Mouse (Mus musculus) stomach, embryonic 14.5 days (tissue): ENCODE data around the gene Hbq1b. TPM values are rescaled to one million over a fixed set of nuclear protein-coding genes. Genes with fewer than 3 reads are reported as not detected.
"Not testable (repeated sequence)": the region's sequence is repeated elsewhere in the genome, so short reads cannot be mapped to it uniquely, and the experiment has no call there.

Source experiments
- ATAC-seq: fragments of 200-750 bp; cut with Nextera tagmentation; 2 replicates; pipeline ENCODE4 v1.8.0; 2017; ENCODE audit warnings: low read depth, moderate TSS enrichment; ENCODE audit not compliant: insufficient number of reproducible peaks, insufficient read depth, low FRiP score
- H3K27ac ChIP-seq: fragments of 300-500 bp; sonication (generic); 2 replicates; pipeline ENCODE4 v1.5.1; 2014; ENCODE audit warnings: mild to moderate bottlenecking, low read length, moderate library complexity, mixed read lengths
- H3K27me3 ChIP-seq: fragments of 300-500 bp; sonication (generic); 2 replicates; pipeline ENCODE4 v1.6.1; 2014; ENCODE audit warnings: low read length, control low read depth, mixed read lengths; ENCODE audit not compliant: control insufficient read depth, insufficient read depth
- H3K36me3 ChIP-seq: fragments of 300-500 bp; sonication (generic); 2 replicates; pipeline ENCODE4 v1.6.1; 2014; ENCODE audit warnings: mild to moderate bottlenecking, control low read depth, low read length, moderate library complexity, mixed read lengths; ENCODE audit not compliant: control insufficient read depth, insufficient read depth
- H3K4me1 ChIP-seq: fragments of 300-500 bp; sonication (generic); 2 replicates; pipeline ENCODE4 v1.6.1; 2014; ENCODE audit warnings: low read length, control low read depth, mixed read lengths; ENCODE audit not compliant: control insufficient read depth, insufficient read depth
- H3K4me2 ChIP-seq: fragments of 300-500 bp; sonication (generic); replicated peaks from 2 replicates; pipeline ENCODE4 v1.6.1; 2014; ENCODE audit warnings: low read depth, low read length, control low read depth
- H3K4me3 ChIP-seq: fragments of 300-500 bp; sonication (generic); 2 replicates; pipeline ENCODE4 v1.5.1; 2014; ENCODE audit warnings: low read depth, low read length, control low read depth
- H3K9ac ChIP-seq: fragments of 300-500 bp; sonication (generic); replicated peaks from 2 replicates; pipeline ENCODE4 v1.6.1; 2014; ENCODE audit warnings: low read depth, mild to moderate bottlenecking, control low read depth, low read length, moderate library complexity, mixed read lengths
- H3K9me3 ChIP-seq: fragments of 300-500 bp; sonication (generic); 2 replicates; pipeline ENCODE4 v1.6.1; 2016; ENCODE audit warnings: low read depth, low read length, control low read depth; ENCODE audit not compliant: control insufficient read depth
- WGBS: fragments of 180-500 bp; shearing (Covaris S2); extraction: QIAGEN DNeasy Blood & Tissue Kit; methylation state at CpG from one replicate; pipeline ENCODE4 v1.1.7; 2014; 5-methylcytosine and 5-hydroxymethylcytosine counted together
- polyA plus RNA-seq: library from polyadenylated mRNA; unstranded; fragments of >200 nt; fragmentation: Nextera tagmentation; extraction: Ambion mirVana; gene quantifications from 2 replicates; pipeline ENCODE4 v1.2.1, GENCODE M21; 2014

Gene Hbq1b
- polyA plus RNA-seq, 1 experiment from 2014 or later = 0.71 TPM

- Histone ChIP-seq H3K9me3 (no peaks in the 10 kb centered on the region), H3K9ac (no peak overlapping the region), H3K27ac (no peak overlapping the region), H3K4me1 (no peaks in the 10 kb centered on the region), H3K4me3 (no peak overlapping the region), H3K4me2 (no peak overlapping the region), H3K36me3 (no peaks in the 10 kb centered on the region), H3K27me3 (no peaks in the 10 kb centered on the region)
- WGBS = 66% methylated on average over 9 of the region's 9 CpGs
- no peak for ATAC-seq
Measured at GRCm38 (mm10) chr11:32287493-32287825, 694 bp downstream of the Hbq1b start.

- not testable (repeated sequence) for H3K27me3 ChIP-seq, H3K27ac ChIP-seq, ATAC-seq, H3K4me1 ChIP-seq, H3K36me3 ChIP-seq, H3K9ac ChIP-seq, H3K4me3 ChIP-seq, H3K9me3 ChIP-seq, H3K4me2 ChIP-seq
- 74% methylated on average over 4 of the region's 4 CpGs for WGBS
Measured at GRCm38 (mm10) chr11:32292819-32293218, 6.1 kb downstream of the Hbq1b start.

- ATAC-seq, H3K4me1 ChIP-seq, H3K4me3 ChIP-seq, H3K9ac ChIP-seq, H3K9me3 ChIP-seq, H3K36me3 ChIP-seq, H3K27me3 ChIP-seq, H3K27ac ChIP-seq, H3K4me2 ChIP-seq: not testable (repeated sequence)
- 50% methylated on average over 3 of the region's 3 CpGs for WGBS
Measured at GRCm38 (mm10) chr11:32293479-32293878, 6.7 kb downstream of the Hbq1b start.

- WGBS = no CpG with 5 or more reads among the region's 4 CpGs
- not testable (repeated sequence) for H3K9ac ChIP-seq, H3K36me3 ChIP-seq, H3K27me3 ChIP-seq, H3K27ac ChIP-seq, H3K4me1 ChIP-seq, H3K4me3 ChIP-seq, H3K9me3 ChIP-seq, H3K4me2 ChIP-seq
- peak; percentile 50; the same call in 1 of the 2 replicates for ATAC-seq
Measured at GRCm38 (mm10) chr11:32296203-32296602, 9.4 kb downstream of the Hbq1b start, which contains the start of gene Hba-a2. TSS of gene Hba-a2 (plus strand) at chr11:32296489.

GRCm38 (mm10) chr11:32297417-32297816 lies 10.7 kb downstream of the Hbq1b start:
- not testable (repeated sequence) for H3K36me3 ChIP-seq, H3K4me1 ChIP-seq, H3K9me3 ChIP-seq, H3K27me3 ChIP-seq, ATAC-seq, H3K9ac ChIP-seq, H3K4me2 ChIP-seq, H3K4me3 ChIP-seq, H3K27ac ChIP-seq
- 40% methylated on average over 2 of the region's 2 CpGs for WGBS

- 75% methylated on average over 1 of the region's 1 CpGs for WGBS
- ATAC-seq = no peak
- no peak overlapping the region for H3K9ac ChIP-seq
- no peaks in the 10 kb centered on the region for H3K4me1 ChIP-seq
- H3K27me3 ChIP-seq = no peaks in the 10 kb centered on the region
- H3K4me2 ChIP-seq = no peak overlapping the region
- H3K9me3 ChIP-seq = no peaks in the 10 kb centered on the region
- H3K27ac ChIP-seq = no peak overlapping the region
- H3K36me3 ChIP-seq = no peaks in the 10 kb centered on the region
- H3K4me3 ChIP-seq = no peak overlapping the region
Measured at GRCm38 (mm10) chr11:32297866-32298531, 11.2 kb downstream of the Hbq1b start.

- no peaks in the 10 kb centered on the region for H3K36me3 ChIP-seq
- H3K9me3 ChIP-seq = no peaks in the 10 kb centered on the region
- no peak for ATAC-seq
- H3K27ac ChIP-seq = no peak overlapping the region
- no peaks in the 10 kb centered on the region for H3K27me3 ChIP-seq
- no peak overlapping the region for H3K4me2 ChIP-seq
- no peaks in the 10 kb centered on the region for H3K4me1 ChIP-seq
- H3K4me3 ChIP-seq = no peak overlapping the region
- WGBS = 92% methylated on average over 2 of the region's 2 CpGs
- H3K9ac ChIP-seq = no peak overlapping the region
Measured at GRCm38 (mm10) chr11:32298532-32298918, 11.8 kb downstream of the Hbq1b start.

- H3K4me1 ChIP-seq, H3K4me3 ChIP-seq: not testable (repeated sequence)
Measured at GRCm38 (mm10) chr11:32299865-32300264, 13.1 kb downstream of the Hbq1b start, which contains the start of gene Hbq1a. TSS of gene Hbq1a (plus strand) at chr11:32300069.

More at GRCm38 (mm10) chr11:32299865-32300264, 13.1 kb downstream of the Hbq1b start, which contains the start of gene Hbq1a:
- H3K36me3 ChIP-seq, H3K9ac ChIP-seq, H3K27ac ChIP-seq, ATAC-seq, H3K9me3 ChIP-seq, H3K27me3 ChIP-seq: not testable (repeated sequence)
- WGBS = 7% methylated on average over 16 of the region's 16 CpGs
- H3K4me2 ChIP-seq = peak within 1 kb of the TSS; percentile 14; the same call in 1 of the 2 replicates
